Comparison of ENCODE assay signal across 11 mouse cellular contexts in the genomic region with DNA sequence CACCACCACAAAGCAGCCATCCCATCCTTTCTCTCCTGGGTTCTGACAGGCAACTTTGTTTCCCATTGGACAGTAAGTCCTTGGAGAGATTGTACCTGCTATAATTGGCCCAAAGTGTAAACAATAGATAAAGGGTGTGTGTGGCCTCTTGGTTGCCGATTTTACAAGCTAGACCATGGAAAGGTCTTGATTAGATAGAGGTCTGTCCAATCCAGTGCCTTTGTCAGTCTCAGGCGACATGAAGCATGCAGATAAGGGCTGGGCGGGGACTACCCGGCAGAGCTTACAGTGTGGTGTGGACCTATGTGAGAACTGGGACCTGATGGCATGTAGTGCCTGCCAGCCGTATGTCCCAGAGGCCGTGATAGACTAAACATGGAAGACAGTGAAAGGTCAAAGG.
DNase-seq lines count a peak whose midpoint lies in the region; ATAC-seq and TF ChIP-seq lines count a peak whose summit lies in the region.
"Had no signal": no experiment of that assay in that cellular context is flagged by ENCODE, and none has a peak within 500 bp of the region (broad histone marks: within the 10 kb centered on the region; RNA-seq: fewer than 3 reads in every experiment).

No protein-coding gene starts in this region.

- no peaks in the 10 kb centered on the region for H3K4me1 ChIP-seq in hindbrain, embryonic 11.5 days (replicated peaks; ENCODE audit: control insufficient read depth, insufficient read depth, low read length)
- H3K4me1 ChIP-seq in hindbrain, postnatal 0 days (ENCODE audit: insufficient read depth, low read length): no peaks in the 10 kb centered on the region
- H3K4me1 ChIP-seq in heart, embryonic 14.5 days (ENCODE audit: control insufficient read depth in 2 of 2, insufficient read depth in 2 of 2, low read length in 2 of 2): peaks cover 15 to 24% of the 10 kb centered on the region in 2 experiments
- H3K4me1 ChIP-seq in liver, embryonic 13.5 days (replicated peaks): peaks cover 58% of the 10 kb centered on the region

- H3K36me3 ChIP-seq in hindbrain, embryonic 11.5 days (ENCODE audit: control insufficient read depth, insufficient read depth, low read length): no peaks in the 10 kb centered on the region
- no peaks in the 10 kb centered on the region for H3K36me3 ChIP-seq in hindbrain, postnatal 0 days (ENCODE audit: insufficient read depth, low read length)
- H3K36me3 ChIP-seq in heart, embryonic 14.5 days (ENCODE audit: control insufficient read depth, insufficient read depth, low read length): no peaks in the 10 kb centered on the region
- H3K36me3 ChIP-seq in liver, embryonic 13.5 days: peaks cover 5% of the 10 kb centered on the region; the same call in 1 of the 2 replicates

- DNase-seq in hindbrain, embryonic 11.5 days (ENCODE audit: low spot score): no peak
- no peak for DNase-seq in hindbrain, postnatal 0 days (ENCODE audit: low spot score)
- DNase-seq in MEL-GATA-1-ER (ENCODE audit: extremely low read depth, low read depth): peak; percentile 71
- DNase-seq in liver, embryonic 13.5 days: peak; percentile 73
- DNase-seq in kidney, postnatal 10 days: no peak
- DNase-seq: B cell, adult 2 months had no signal

- peak; percentile 45; the same call in 1 of the 2 replicates for ATAC-seq in hindbrain, embryonic 11.5 days (ENCODE audit: low FRiP score)
- ATAC-seq in hindbrain, postnatal 0 days: no peak
- peak; percentile 92 for ATAC-seq in heart, embryonic 14.5 days (ENCODE audit: insufficient number of reproducible peaks, insufficient read depth, low FRiP score, low read depth)
- peak; percentile 97 for ATAC-seq in liver, embryonic 13.5 days (ENCODE audit: low read depth)
- ATAC-seq in granulocyte monocyte progenitor cell, adult 5-6 weeks (replicated peaks; ENCODE audit: poor library complexity, severe bottlenecking): no peak
- ATAC-seq in frontal cortex, adult (ENCODE audit: low TSS enrichment): no peak

- H3K27ac ChIP-seq in hindbrain, embryonic 11.5 days (ENCODE audit: low read depth, low read length): no peak overlapping the region
- no peak overlapping the region for H3K27ac ChIP-seq in hindbrain, postnatal 0 days
- peak overlapping the region; percentile 59 to 67 for H3K27ac ChIP-seq in heart, embryonic 14.5 days (replicated peaks in 1 of 2; ENCODE audit: control insufficient read depth in 1 of 2, insufficient read depth in 1 of 2, low read depth in 2 of 2, low read length in 2 of 2)
- no peak overlapping the region; the same call in 1 of the 2 replicates for H3K27ac ChIP-seq in liver, embryonic 13.5 days
- H3K27ac ChIP-seq: macrophage; neural tube, embryonic 12.5 days had no signal

- TF ChIP-seq CTCF in hindbrain, postnatal 0 days (IDR thresholded peaks at IDR 0.05; ENCODE audit: low read depth): no peak

- H3K4me2 ChIP-seq in hindbrain, embryonic 11.5 days (replicated peaks; ENCODE audit: low read depth, low read length): no peak overlapping the region
- H3K4me2 ChIP-seq in hindbrain, postnatal 0 days (ENCODE audit: low read depth, low read length): no peak overlapping the region
- peak overlapping the region; percentile 23 for H3K4me2 ChIP-seq in heart, embryonic 14.5 days (ENCODE audit: low read length)
- H3K4me2 ChIP-seq in liver, embryonic 13.5 days: peak overlapping the region; percentile 36
- H3K4me2 ChIP-seq: neural tube, embryonic 12.5 days had no signal

- no peaks in the 10 kb centered on the region for H3K27me3 ChIP-seq in hindbrain, embryonic 11.5 days (ENCODE audit: control insufficient read depth, insufficient read depth, low read length)
- no peaks in the 10 kb centered on the region for H3K27me3 ChIP-seq in hindbrain, postnatal 0 days (ENCODE audit: insufficient read depth, low read length)
- no peaks in the 10 kb centered on the region for H3K27me3 ChIP-seq in heart, embryonic 14.5 days (ENCODE audit: control insufficient read depth, insufficient read depth, low read length)
- no peaks in the 10 kb centered on the region for H3K27me3 ChIP-seq in liver, embryonic 13.5 days
- H3K27me3 ChIP-seq: neural tube, embryonic 12.5 days had no signal

- H3K9ac ChIP-seq in hindbrain, embryonic 11.5 days (ENCODE audit: low read depth, low read length): no peak overlapping the region
- no peak overlapping the region for H3K9ac ChIP-seq in hindbrain, postnatal 0 days (replicated peaks; ENCODE audit: low read length)
- 0 out of 2 replicates have a peak overlapping the region, but pooled peaks have one; percentile 10 for H3K9ac ChIP-seq in heart, embryonic 14.5 days (ENCODE audit: low read length)
- no peak overlapping the region for H3K9ac ChIP-seq in liver, embryonic 13.5 days
- H3K9ac ChIP-seq: neural tube, embryonic 12.5 days had no signal

- no peaks in the 10 kb centered on the region for H3K9me3 ChIP-seq in hindbrain, embryonic 11.5 days (ENCODE audit: control insufficient read depth, low read length)
- H3K9me3 ChIP-seq in hindbrain, postnatal 0 days (ENCODE audit: low read length): no peaks in the 10 kb centered on the region
- 0 out of 2 replicates have a peak, but pooled peaks cover 4% of the 10 kb centered on the region for H3K9me3 ChIP-seq in heart, embryonic 14.5 days (ENCODE audit: control insufficient read depth, low read length)
- H3K9me3 ChIP-seq in liver, embryonic 13.5 days (replicated peaks): no peaks in the 10 kb centered on the region
- H3K9me3 ChIP-seq: neural tube, embryonic 12.5 days had no signal

- WGBS in hindbrain, embryonic 11.5 days: 91% methylated on average over 6 of the region's 6 CpGs
- WGBS in hindbrain, postnatal 0 days: 85% methylated on average over 6 of the region's 6 CpGs
- 10% methylated on average over 6 of the region's 6 CpGs for WGBS in heart, embryonic 14.5 days
- 6% methylated on average over 6 of the region's 6 CpGs for WGBS in liver, embryonic 13.5 days (ENCODE audit: insufficient replicate concordance)

- H3K4me3 ChIP-seq in hindbrain, embryonic 11.5 days (ENCODE audit: low read depth, low read length): no peak overlapping the region
- H3K4me3 ChIP-seq in hindbrain, postnatal 0 days (ENCODE audit: low read length): no peak overlapping the region
- H3K4me3 ChIP-seq in heart, embryonic 14.5 days (ENCODE audit: control insufficient read depth in 1 of 2, insufficient read depth in 1 of 2, low read depth in 1 of 2, low read length in 2 of 2): no peak overlapping the region
- no peak overlapping the region for H3K4me3 ChIP-seq in liver, embryonic 13.5 days (replicated peaks)
- H3K4me3 ChIP-seq: neural tube, embryonic 12.5 days had no signal

Comparison
In these comparisons a context has a peak if more than half of its experiments do, and no peak if none do; other contexts are left out.
1. ATAC-seq: peak in hindbrain, embryonic 11.5 days (single experiment), heart, embryonic 14.5 days (single experiment) and liver, embryonic 13.5 days (single experiment); none in hindbrain, postnatal 0 days (single experiment), granulocyte monocyte progenitor cell, adult 5-6 weeks (single experiment) and frontal cortex, adult (single experiment).
2. DNase-seq: peak in MEL-GATA-1-ER (single experiment) and liver, embryonic 13.5 days (single experiment); none in hindbrain, embryonic 11.5 days (single experiment), hindbrain, postnatal 0 days (single experiment) and kidney, postnatal 10 days (single experiment).
3. H3K27ac ChIP-seq: peak in heart, embryonic 14.5 days (2 of 2); none in hindbrain, embryonic 11.5 days (single experiment), hindbrain, postnatal 0 days (single experiment) and liver, embryonic 13.5 days (single experiment).
4. H3K4me2 ChIP-seq: peak in heart, embryonic 14.5 days (single experiment) and liver, embryonic 13.5 days (single experiment); none in hindbrain, embryonic 11.5 days (single experiment) and hindbrain, postnatal 0 days (single experiment).